Mouse (Mus musculus) lung, adult 2 months (tissue): ENCODE measurements around the gene Card10. TPM values are rescaled to one million over a fixed set of nuclear protein-coding genes. Genes with fewer than 3 reads are reported as not detected.

Experiments
- DNase-seq: peaks from one replicate; pipeline ENCODE4 v3.0.0; 2022
- H3K4me1 ChIP-seq: fragments of 200-500 bp; 2 replicates; pipeline ENCODE4 v1.6.1; 2011; ENCODE audit warnings: low read length; ENCODE audit not compliant: control insufficient read depth, insufficient read depth
- H3K4me3 ChIP-seq: fragments of 200-500 bp; replicated peaks from 2 replicates; pipeline ENCODE3; 2011; ENCODE audit warnings: low read depth, mild to moderate bottlenecking, control low read depth, low read length; ENCODE audit errors: extremely low read depth
- CTCF ChIP-seq: fragments of 200-500 bp; IDR thresholded peaks from 2 replicates; pipeline ENCODE4 v1.5.1; 2011; ENCODE audit warnings: mild to moderate bottlenecking, low read length, control low read depth; ENCODE audit not compliant: insufficient read depth
- POLR2A ChIP-seq: fragments of 200-500 bp; IDR thresholded peaks from 2 replicates; pipeline ENCODE4 v1.6.1; 2011; ENCODE audit warnings: low read depth, mild to moderate bottlenecking, control low read depth, low read length, borderline replicate concordance; ENCODE audit errors: extremely low read depth
- WGBS: fragments of 180-500 bp; shearing (Covaris S2); methylation state at CpG from one replicate; pipeline ENCODE4 v1.1.7; 2018; 5-methylcytosine and 5-hydroxymethylcytosine counted together
- polyA plus RNA-seq: library from polyadenylated mRNA; depleted of rRNA; stranded (reverse); fragments of >200 nt; gene quantifications from 2 replicates; pipeline ENCODE4 v1.2.3, GENCODE M21; 2012

Card10 gene
- polyA plus RNA-seq, 1 experiment, result 61.5 TPM

GRCm38 (mm10) chr15:78789721-78790323, 13.0 kb downstream of the Card10 start:
- peaks cover 35% of the 10 kb centered on the region for H3K4me1 ChIP-seq
- no peak overlapping the region for H3K4me3 ChIP-seq
- DNase-seq, result no peak
- TF ChIP-seq POLR2A (no peak), CTCF (no peak)
- WGBS, result 83% methylated on average over 13 of the region's 13 CpGs

- DNase-seq, result no peak
- no peak overlapping the region for H3K4me3 ChIP-seq
- H3K4me1 ChIP-seq, result peaks cover 35% of the 10 kb centered on the region
- WGBS, result 48% methylated on average over 3 of the region's 3 CpGs
- TF ChIP-seq POLR2A, result no peak
- no peak for TF ChIP-seq CTCF
Measured at GRCm38 (mm10) chr15:78788042-78788441, 14.8 kb downstream of the Card10 start.

- peaks cover 35% of the 10 kb centered on the region for H3K4me1 ChIP-seq
- H3K4me3 ChIP-seq, result no peak overlapping the region
- DNase-seq, result no peak
- TF ChIP-seq CTCF (no peak), POLR2A (no peak)
- 53% methylated on average over 9 of the region's 9 CpGs for WGBS
Measured at GRCm38 (mm10) chr15:78787287-78787856, 15.5 kb downstream of the Card10 start.

- peaks cover 35% of the 10 kb centered on the region for H3K4me1 ChIP-seq
- no peak overlapping the region for H3K4me3 ChIP-seq
- DNase-seq, result no peak
- WGBS, result 52% methylated on average over 9 of the region's 9 CpGs
- TF ChIP-seq CTCF (no peak), POLR2A (no peak)
Measured at GRCm38 (mm10) chr15:78786411-78786818, 16.4 kb downstream of the Card10 start.

- Histone ChIP-seq H3K4me1 (peaks cover 34% of the 10 kb centered on the region), H3K4me3 (no peak overlapping the region)
- no peak for TF ChIP-seq CTCF
- TF ChIP-seq POLR2A, result no peak
- 31% methylated on average over 7 of the region's 7 CpGs for WGBS
- DNase-seq, result peak; percentile 63
Measured at GRCm38 (mm10) chr15:78785961-78786360, 16.9 kb downstream of the Card10 start.

GRCm38 (mm10) chr15:78785258-78785657, 17.6 kb downstream of the Card10 start:
- no peak for TF ChIP-seq POLR2A
- H3K4me1 ChIP-seq, result peaks cover 29% of the 10 kb centered on the region
- H3K4me3 ChIP-seq, result no peak overlapping the region
- DNase-seq, result no peak
- WGBS, result 77% methylated on average over 7 of the region's 7 CpGs

GRCm38 (mm10) chr15:78784520-78784919, 18.3 kb downstream of the Card10 start:
- 67% methylated on average over 5 of the region's 5 CpGs for WGBS
- Histone ChIP-seq H3K4me3 (no peak overlapping the region), H3K4me1 (peaks cover 29% of the 10 kb centered on the region)
- DNase-seq, result no peak
- TF ChIP-seq CTCF, result no peak
- TF ChIP-seq POLR2A, result no peak

- no peak for DNase-seq
- WGBS, result 64% methylated on average over 14 of the region's 14 CpGs
- TF ChIP-seq POLR2A, result no peak
- no peak for TF ChIP-seq CTCF
- Histone ChIP-seq H3K4me3 (no peak overlapping the region), H3K4me1 (peaks cover 25% of the 10 kb centered on the region)
Measured at GRCm38 (mm10) chr15:78782348-78783103, 20.3 kb downstream of the Card10 start.

GRCm38 (mm10) chr15:78780908-78781307, 21.9 kb downstream of the Card10 start:
- H3K4me1 ChIP-seq, result peaks cover 10% of the 10 kb centered on the region
- no peak for DNase-seq
- 64% methylated on average over 7 of the region's 7 CpGs for WGBS
- H3K4me3 ChIP-seq, result no peak overlapping the region
- no peak for TF ChIP-seq POLR2A
- TF ChIP-seq CTCF, result no peak

- TF ChIP-seq CTCF (no peak), POLR2A (no peak)
- Histone ChIP-seq H3K4me3 (no peak overlapping the region), H3K4me1 (peaks cover 7% of the 10 kb centered on the region)
- DNase-seq, result no peak
- WGBS, result 94% methylated on average over 14 of the region's 14 CpGs
Measured at GRCm38 (mm10) chr15:78780359-78780758, 22.5 kb downstream of the Card10 start.

- TF ChIP-seq CTCF (no peak), POLR2A (no peak)
- DNase-seq, result no peak
- H3K4me3 ChIP-seq, result no peak overlapping the region
- H3K4me1 ChIP-seq, result peaks cover 7% of the 10 kb centered on the region
- WGBS, result 80% methylated on average over 5 of the region's 5 CpGs
Measured at GRCm38 (mm10) chr15:78779690-78780089, 23.2 kb downstream of the Card10 start.
